Mouse (Mus musculus) frontal cortex, adult (tissue): Measurements from ENCODE around the gene Tas1r3.
A peak's percentile ranks its signal among the peaks of the same experiment; 100 is the strongest.

ENCODE experiments used
- ATAC-seq: cut with Nextera tagmentation; 2 replicates; pipeline ENCODE4 v1.9.2; 2017; ENCODE audit warnings: mild to moderate bottlenecking, moderate library complexity, mixed read lengths; ENCODE audit not compliant: low TSS enrichment

The Tas1r3 gene

GRCm38 (mm10) chr4:155887674-155888073 lies 24.5 kb upstream of the Tas1r3 start:
- ATAC-seq = no peak

GRCm38 (mm10) chr4:155886330-155886729 lies 23.2 kb upstream of the Tas1r3 start:
- no peak for ATAC-seq

GRCm38 (mm10) chr4:155883587-155883986 lies 20.4 kb upstream of the Tas1r3 start:
- no peak for ATAC-seq

- no peak for ATAC-seq
Observed at GRCm38 (mm10) chr4:155871404-155871803, 8.2 kb upstream of the Tas1r3 start.

GRCm38 (mm10) chr4:155869317-155870033 lies 6.3 kb upstream of the Tas1r3 start, which contains the start of the genes Cptp and Ints11:
Gene Cptp (minus strand): TSS chr4:155869440.
Gene Ints11 (plus strand): TSS chr4:155869546.
- peak; percentile 98 for ATAC-seq

GRCm38 (mm10) chr4:155868614-155869298 lies 5.6 kb upstream of the Tas1r3 start:
- 0 out of 2 replicates have a peak, but pooled peaks have one; percentile 3 for ATAC-seq

- no peak for ATAC-seq
Observed at GRCm38 (mm10) chr4:155861787-155862186, 1.4 kb downstream of the Tas1r3 start.

- no peak for ATAC-seq
Observed at GRCm38 (mm10) chr4:155859318-155859717, 3.8 kb downstream of the Tas1r3 start.

- no peak for ATAC-seq
Observed at GRCm38 (mm10) chr4:155856881-155857280, 6.3 kb downstream of the Tas1r3 start.

- ATAC-seq = no peak
Observed at GRCm38 (mm10) chr4:155856071-155856470, 7.1 kb downstream of the Tas1r3 start.

GRCm38 (mm10) chr4:155854991-155855390 lies 8.2 kb downstream of the Tas1r3 start:
- no peak for ATAC-seq

GRCm38 (mm10) chr4:155853421-155853820 lies 9.7 kb downstream of the Tas1r3 start:
- ATAC-seq = no peak

GRCm38 (mm10) chr4:155851951-155852411 lies 11.2 kb downstream of the Tas1r3 start:
- no peak for ATAC-seq

- ATAC-seq = no peak
Observed at GRCm38 (mm10) chr4:155851368-155851767, 11.8 kb downstream of the Tas1r3 start.

GRCm38 (mm10) chr4:155849792-155850451 lies 13.2 kb downstream of the Tas1r3 start:
- ATAC-seq = no peak

- no peak for ATAC-seq
Observed at GRCm38 (mm10) chr4:155849391-155849790, 13.8 kb downstream of the Tas1r3 start.

GRCm38 (mm10) chr4:155848434-155849095 lies 14.6 kb downstream of the Tas1r3 start:
- ATAC-seq = no peak

- peak; percentile 28; the same call in 1 of the 2 replicates for ATAC-seq
Observed at GRCm38 (mm10) chr4:155847591-155848352, 15.4 kb downstream of the Tas1r3 start.

- peak; percentile 81 for ATAC-seq
Observed at GRCm38 (mm10) chr4:155846871-155847578, 16.1 kb downstream of the Tas1r3 start, which contains the start of gene Dvl1. Gene Dvl1 (plus strand): TSS chr4:155847402.

- ATAC-seq = no peak
Observed at GRCm38 (mm10) chr4:155843231-155843630, 19.9 kb downstream of the Tas1r3 start.
